Mouse (Mus musculus): ENCODE measurements at regions not wholly inside any gene's neighbourhood (a gene's known extent, or its start where the extent isn't known, plus 50 kb on each side); places are given as distances from the start of the nearest gene placed in this dataset.

DNA sequence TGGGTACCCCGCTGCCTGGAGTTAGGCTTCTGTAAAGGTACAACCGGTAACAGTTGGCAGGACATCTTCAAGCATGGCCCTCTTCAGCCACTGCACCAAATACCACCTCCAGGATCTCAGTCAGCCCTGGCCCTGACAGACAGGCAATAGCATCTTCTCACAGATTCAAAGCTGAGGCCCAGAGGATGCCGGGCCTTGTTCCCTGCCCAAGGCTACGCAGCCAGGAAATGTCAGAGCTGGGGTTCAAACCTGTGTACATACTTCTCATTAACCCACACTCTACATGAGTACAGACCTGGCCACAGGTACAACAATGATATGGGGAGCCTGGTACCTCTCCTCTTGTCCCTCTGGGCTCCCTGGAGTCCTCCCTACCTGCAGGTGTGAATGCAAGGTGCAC is 497.3 kb downstream of the Med13l start:
- DNase-seq (ENCODE audit: low spot score in 2 of 2): no peak

DNA sequence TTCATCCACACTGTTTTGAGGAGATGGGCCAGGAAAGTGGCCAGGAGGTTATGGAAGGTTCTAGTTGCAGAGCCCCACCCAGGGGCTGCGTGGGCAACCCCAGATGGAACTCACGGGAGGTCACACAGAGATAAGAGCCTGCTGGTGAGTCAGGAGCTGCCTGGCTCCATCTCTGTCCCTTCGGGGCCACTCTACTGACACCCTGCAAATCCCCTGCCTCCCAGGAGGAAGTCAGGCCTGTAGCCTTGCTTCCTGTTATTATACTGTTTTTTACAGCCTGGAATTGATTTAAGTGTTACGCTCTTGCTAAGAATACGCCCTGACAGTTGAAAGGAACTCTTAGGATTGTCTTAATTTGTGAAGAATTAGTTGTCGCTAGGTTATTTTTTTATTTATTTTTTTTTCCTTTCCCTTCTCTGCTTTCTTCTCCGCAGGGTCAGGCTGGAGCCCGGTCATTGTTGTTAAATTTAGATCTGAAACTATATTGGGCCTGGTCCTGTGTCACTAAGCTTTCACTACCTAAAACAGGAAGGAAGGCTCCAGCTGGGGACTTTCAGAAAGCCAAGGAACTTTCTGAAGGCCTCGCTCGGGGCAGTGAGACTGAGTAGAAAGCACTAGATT is 497.9 kb downstream of the Med13l start:
- DNase-seq (ENCODE audit: low spot score in 2 of 2): no peak

DNA sequence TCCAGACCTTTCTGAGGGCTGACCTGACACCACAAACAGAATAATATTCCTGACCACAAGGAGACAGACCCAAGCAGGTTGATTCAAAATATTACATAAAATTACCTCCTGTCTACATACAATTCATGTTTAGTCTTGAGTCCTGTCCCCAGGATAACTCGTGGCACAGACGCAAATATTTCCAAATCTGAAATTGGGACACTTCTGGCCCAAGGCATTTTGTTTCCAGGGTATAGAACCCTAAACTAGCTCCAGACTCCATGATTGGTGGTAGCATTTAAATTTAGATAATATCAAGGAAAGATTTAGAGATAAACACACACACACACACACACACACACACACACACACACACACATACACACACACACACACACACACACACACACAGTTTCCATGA is 498.7 kb downstream of the Med13l start:
- DNase-seq (ENCODE audit: low spot score in 2 of 2): no peak

DNA sequence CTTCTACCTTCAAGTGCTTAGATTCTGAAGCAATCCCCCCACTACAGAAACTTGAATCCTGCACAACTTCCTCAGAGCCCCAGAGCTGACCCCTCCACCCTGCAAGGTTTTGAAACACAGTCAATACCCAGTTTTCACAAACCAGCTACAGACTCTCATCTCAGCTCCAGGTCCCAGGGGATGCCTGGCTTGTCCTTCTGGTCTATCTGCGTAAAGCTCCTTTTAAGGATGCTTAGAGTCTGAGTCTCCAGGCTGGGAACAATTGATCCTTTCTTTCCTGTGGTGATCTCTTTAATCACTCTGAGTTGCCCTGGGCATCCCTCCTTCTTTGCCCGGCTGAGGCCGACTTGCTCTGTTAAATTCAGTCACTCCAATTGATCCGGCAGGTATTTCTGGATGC is 500.4 kb downstream of the Med13l start:
- DNase-seq (ENCODE audit: low spot score in 2 of 2): no peak

DNA sequence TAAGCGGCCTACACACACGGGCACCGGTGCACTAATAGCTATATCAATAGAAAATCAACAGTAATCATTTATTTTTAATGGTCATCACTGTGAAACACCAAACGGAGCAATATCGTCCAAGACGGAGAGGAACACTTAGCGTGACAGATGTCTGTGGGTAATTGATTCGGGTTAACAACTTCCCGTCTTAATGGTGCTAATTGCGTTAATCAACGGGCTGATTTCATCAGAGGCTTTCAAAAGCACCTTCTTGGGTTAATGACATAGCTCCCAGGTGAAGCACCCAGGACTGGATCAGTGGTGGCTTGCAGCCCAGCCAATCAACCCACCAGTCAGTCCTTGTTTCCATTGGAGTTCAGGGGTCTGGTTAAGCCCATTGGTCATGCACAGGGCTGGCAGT is 502.0 kb downstream of the Med13l start:
- DNase-seq (ENCODE audit: low spot score in 2 of 2): no peak

DNA sequence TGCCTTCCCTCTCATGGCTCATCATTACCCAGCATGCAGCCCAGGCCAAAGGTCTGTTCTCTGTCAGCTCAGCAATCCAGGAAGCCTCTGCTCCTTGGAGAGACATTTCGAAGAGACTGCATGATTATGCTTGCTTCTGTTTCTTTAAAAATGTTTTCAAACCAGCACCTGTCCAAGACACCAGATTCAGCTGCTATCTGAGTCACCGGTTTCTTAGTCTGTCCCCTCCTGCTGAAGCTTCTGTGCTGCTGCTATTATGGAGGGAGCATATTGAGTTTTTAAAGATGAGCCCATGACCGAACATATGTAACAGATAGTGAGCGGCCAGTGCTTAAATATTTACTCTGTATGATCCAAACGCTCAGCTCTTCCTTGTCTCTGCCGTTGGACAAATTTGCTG is 506.2 kb downstream of the Med13l start:
- DNase-seq (ENCODE audit: low spot score in 2 of 2): peak; percentile 18 to 27

DNA sequence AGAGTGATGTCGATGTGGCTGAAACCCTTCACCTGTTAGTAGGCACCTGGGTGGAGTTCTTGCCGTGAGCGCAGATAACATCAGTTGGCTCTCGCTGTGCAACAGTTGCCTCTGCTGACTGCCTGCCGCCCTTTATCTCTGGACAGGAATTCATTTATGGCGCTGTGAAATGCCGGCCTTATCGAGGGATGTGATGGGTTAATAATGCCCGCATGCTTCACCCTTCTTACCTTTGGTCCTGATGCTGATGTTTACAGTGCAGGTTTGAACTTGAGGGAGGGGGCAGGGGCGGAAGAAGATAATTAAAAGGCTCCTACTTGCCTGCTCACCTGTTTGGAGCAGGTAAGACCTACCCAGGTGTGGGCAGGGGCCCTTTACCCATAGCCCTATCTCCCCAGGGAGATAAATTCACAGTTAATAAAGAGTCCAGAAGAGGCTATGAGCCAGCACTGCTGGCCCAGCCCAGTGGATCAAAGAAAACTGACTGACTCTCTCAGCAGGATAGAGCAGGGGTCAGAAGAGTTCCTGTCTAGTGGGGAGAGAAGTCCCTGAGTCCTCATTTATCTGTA is 509.4 kb downstream of the Med13l start:
- DNase-seq (ENCODE audit: low spot score in 2 of 2): no peak

DNA sequence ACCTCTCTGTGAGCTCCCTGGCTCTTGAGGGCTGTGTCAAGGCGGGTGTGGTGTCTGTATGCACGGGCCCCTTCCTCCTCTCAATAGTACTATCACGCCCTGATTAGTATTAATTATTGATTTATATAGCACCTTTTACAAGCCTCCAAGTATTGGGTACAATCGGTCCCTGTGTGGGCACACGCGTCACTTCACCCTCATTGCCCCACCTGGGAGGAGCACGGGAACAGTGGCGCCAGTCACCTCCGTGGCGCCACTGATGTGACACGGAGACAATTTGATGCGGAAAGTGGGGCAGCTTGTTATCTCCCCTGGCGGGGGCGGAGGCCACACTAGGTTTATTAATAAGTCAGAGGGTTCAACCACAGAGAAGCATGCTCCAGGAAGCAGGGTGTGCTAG is 512.2 kb downstream of the Med13l start:
- no peak for DNase-seq (ENCODE audit: low spot score in 2 of 2)

DNA sequence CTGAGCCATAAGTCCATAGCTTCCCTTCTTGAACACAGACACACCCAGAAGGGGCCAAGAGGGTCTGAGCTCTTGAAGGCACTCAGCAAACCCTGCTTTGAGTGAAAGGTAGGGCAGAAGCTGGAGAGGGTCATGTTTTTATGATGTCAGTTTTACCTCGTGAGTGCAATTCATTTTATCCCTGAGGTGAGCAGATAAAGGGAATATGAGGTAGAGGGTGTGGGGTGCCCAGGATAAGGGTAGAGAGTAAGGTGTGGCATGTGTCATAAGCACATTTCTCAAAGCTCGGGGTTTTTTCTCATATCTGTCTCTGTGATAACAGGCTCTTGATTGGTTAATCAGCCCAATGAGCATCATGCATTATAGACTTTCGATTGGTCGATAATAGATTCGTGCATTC is 520.3 kb downstream of the Med13l start:
- DNase-seq (ENCODE audit: low spot score in 2 of 2): no peak

DNA sequence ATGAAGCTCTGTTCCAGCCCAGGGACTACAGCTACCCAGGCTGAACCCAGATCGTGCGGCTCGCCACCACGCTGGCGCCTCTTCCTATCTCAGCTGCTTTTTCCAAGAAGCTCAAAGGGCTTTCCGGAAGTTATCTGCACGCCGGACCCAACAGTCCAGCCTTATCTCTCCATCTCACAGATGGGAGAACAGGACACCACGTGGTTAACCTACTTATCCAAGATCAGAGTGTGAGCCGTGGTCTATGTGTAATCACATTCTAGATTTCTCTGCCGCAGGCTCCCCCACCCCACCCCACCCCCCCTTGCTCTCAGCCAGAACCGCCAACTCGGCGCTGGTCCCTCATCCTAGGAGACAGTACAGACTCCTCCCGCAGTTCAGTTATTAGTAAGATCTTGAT is 522.4 kb downstream of the Med13l start:
- DNase-seq (ENCODE audit: low spot score in 2 of 2): no peak

DNA sequence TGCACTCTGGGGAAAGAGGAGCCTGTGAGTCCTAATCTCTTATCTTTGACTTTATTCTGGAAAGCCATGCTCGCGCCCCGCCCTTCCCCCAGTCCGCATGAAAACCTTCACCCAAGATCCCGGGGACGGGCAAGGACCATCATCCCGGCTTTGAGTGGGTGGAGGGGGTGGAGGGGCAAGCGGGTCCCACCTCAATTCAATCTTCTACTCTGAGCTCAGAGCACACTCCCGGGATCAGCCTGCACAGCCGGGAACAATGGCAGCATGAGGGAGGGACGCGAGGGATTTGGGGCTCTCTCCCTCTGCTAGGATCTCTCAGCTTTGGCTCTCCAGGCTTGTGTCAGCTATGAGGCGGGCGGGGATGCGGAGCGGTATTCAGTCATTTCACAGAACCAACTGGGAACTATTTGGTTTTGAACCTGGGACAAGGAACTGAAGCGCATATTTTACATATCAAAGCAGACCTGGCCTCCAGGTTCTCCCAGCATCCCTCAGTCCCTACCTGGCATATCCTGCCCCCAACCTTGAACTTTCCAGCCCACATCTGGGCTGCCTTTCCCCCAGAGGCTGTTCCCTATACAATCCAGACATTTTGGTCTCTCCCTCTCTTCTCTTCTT is 537.2 kb downstream of the Med13l start:
- no peak for DNase-seq (ENCODE audit: low spot score in 2 of 2)

DNA sequence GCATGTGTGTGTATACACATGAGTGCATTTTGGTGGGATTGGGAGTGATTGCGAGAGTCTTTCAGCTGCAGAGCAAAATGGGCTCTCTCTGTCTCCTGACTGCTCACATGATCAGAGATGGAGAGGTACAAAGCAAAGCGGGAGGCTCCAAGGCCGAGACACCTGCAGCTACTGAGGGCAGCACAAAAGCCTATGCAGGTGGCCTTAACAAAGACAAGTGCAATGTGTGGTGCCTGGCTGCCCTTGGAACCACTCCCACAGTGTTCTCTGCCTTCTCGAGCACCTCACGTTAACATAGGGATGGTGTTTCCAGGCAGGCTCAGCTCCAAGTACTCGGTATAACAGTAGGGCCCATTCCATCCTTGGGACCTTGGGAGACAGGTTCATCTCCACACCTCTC is 539.3 kb downstream of the Med13l start:
- no peak for DNase-seq (ENCODE audit: low spot score in 2 of 2)

DNA sequence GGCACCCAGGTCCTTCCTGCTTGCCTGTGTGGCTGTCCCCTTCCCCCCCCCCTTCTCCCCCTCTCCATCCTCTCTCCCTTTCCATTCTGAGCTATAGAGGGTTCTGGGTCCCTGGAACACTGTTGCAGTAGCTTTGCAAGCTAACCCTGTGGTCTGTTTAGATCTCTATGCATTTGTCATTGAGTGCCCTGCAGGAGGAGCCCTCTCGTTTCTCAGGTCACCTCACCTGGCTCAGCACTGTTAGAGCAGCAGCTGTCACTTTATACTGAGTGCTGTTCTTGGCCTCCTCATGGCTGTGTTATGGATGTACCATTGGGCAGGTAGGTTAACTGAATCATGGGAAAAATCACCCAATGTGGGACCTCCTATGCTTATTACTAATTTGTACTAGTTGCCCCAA is 543.0 kb downstream of the Med13l start:
- DNase-seq (ENCODE audit: low spot score in 2 of 2): no peak

DNA sequence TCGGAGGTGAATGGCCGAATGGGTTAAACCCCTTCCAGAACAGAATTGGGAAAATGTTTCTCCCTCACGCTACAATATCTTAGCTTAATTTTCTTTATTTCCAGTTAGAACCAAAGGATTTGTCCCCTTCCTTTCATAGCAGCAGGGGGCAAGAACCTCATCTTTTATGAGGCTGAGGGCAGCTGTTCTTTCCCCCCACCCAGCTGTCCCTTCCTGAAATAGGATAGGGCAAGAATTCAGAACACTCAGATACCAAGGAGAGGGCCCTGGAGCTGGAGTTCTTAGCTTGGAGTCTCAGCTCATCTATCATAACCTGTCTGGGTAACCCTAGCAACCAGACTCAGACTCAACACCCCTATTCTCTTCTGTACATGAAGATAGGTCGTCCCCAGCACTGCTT is 547.4 kb downstream of the Med13l start:
- DNase-seq (ENCODE audit: low spot score in 2 of 2): no peak

DNA sequence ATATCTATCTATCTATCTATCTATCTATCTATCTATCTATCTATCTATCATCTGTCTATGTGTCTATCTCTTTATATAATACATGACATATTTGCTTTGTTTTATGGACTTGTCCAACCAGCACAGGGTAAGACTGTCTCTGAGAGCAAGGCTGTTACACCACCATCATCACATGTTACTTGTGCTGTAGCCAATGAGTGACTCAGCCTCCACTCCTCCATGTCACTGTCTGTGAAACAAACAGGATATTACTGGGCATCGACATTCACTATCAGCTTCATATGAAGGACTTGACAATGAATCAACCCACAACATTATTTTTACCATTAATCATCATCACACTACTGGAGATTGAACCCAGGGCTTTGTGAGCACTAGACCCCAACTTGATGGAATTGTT is 549.0 kb downstream of the Med13l start:
- no peak for DNase-seq (ENCODE audit: low spot score in 2 of 2)

DNA sequence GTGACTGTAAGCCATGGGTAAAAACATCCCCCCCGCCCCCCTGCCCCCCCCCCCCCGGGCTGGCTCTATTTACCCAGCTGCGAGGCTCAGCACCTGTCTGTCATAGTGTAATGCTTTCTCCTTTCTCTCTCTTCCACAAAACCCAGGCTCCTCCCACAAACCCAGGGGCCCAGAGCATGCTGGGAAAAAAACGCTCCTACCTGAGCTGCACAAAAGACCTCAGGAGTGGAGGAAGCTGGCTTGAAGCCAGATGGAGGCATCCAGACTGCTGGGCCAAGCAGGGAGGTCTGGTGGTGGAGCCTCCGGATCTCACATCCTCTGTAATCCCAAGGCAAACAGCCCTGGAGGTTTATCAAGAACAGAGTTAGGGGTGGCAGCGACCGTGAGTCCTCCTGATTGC is 553.6 kb downstream of the Med13l start:
- DNase-seq (ENCODE audit: low spot score in 2 of 2): no peak

DNA sequence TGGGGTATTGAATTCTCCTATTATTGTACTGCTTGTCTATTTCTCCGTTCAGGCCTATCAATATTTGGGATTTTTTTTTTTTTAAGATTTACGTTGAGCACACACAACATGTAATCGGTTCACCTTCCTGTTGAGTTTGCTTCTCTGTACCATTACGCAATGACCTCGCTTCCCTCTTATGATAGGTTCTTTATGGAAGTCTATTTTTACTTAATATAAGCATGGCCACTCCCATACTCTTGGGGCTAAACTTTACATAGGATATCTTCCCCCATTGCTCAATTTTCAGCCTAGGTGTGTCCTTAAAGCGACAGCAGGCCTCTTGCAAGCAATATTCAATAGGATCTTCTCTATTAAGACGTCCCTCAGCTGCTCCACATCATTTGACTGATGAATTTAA is 544.7 kb upstream of the Tbx3 start:
- DNase-seq (ENCODE audit: low spot score in 2 of 2): no peak

DNA sequence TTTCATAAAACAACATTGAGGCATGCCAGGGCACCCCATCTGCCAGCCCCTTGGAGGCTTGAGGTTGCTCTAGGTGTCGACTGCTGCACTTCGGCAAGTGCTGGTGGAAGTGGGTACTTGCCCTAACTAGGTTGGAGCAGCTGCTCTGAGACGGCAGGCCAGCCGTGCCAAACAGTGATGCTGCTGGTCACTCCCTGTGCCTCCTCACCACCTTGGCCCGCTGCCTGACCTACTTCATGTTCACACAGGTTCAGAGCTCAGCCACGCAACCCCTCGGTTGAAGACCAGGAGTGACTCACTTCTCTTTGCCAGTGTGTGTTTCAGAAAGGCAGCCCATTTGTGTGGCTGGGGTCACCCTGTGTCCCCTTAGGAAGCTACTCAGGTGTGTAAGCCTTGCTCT is 540.3 kb upstream of the Tbx3 start:
- DNase-seq (ENCODE audit: low spot score in 2 of 2): no peak

DNA sequence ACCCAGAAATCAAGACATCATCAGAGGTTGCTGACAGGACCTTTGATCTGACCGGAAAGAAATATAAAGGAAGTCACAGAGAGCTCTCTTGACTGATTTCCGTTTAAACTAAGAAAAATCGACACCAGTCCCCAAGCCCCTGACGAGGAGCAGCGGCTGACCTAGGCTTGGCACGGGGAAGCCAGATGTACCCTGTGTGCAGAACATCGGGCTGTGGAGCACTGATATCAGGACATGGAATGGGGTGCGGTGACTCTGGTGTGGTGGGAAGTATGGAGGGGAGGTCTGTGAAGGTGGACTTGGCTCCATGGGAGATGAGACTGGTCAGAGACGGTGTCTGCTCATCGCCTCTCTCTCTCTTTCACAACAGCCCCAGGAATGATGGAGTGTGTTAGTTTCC is 539.0 kb upstream of the Tbx3 start:
- DNase-seq (ENCODE audit: low spot score in 2 of 2): no peak

DNA sequence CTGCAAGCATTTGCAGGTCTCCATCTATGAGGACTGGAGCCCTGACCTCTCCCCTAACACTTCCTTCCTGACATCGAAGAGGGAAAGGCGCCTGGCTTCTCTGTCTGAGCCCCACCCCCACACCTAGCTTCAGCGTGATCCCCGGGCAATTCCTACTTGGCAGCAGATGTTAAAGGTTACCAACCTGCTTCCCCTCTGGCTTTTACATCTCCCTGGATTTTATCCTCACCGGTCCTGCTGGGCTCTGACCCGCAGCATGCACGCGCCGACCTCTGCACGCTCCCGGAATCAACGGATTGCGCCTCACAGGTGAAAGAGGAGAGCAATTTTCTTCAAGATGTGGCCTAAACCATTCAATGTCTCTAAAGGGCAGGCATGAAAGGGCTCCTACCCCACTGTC is 537.1 kb upstream of the Tbx3 start:
- DNase-seq (ENCODE audit: low spot score in 2 of 2): no peak

DNA sequence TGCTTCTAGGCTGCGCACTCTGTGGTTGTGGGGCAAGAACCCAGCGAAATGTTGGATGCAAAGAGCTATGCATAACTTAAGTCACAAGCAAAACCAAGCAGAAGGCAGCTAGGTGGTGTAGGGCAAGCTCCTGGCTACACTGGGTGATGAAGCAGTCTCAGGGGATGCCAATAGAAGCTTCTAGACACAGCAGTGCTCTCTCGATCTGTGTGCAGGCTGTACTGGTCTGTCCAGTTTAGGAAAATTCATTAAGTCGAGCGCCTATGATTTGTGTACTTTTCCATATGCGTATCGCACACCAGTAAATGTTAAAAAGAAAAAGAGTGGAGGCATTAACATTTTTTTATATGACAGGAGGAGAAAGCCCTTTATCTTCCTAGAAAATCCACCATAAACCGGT is 533.6 kb upstream of the Tbx3 start:
- no peak for DNase-seq (ENCODE audit: low spot score in 2 of 2)

DNA sequence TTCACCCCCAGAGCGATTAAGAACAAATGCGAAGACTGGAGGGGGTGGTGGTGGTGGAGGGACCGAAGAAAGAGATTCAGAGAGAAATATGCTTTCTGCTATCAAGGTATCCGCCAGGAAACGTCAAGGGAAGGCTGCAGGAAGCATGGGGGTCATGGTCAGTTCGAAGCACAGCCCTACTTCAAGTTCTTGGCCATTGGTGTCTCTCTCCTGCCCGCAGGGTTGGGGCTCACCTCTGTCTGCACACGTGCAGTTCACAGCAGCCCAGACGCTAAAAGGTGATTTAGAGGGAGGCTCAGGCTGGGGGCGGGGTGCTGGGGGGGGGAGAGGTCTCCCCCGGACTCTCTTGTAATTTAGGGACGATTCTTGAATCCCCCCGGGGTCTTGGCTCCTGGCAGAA is 533.1 kb upstream of the Tbx3 start:
- no peak for DNase-seq (ENCODE audit: low spot score in 2 of 2)

DNA sequence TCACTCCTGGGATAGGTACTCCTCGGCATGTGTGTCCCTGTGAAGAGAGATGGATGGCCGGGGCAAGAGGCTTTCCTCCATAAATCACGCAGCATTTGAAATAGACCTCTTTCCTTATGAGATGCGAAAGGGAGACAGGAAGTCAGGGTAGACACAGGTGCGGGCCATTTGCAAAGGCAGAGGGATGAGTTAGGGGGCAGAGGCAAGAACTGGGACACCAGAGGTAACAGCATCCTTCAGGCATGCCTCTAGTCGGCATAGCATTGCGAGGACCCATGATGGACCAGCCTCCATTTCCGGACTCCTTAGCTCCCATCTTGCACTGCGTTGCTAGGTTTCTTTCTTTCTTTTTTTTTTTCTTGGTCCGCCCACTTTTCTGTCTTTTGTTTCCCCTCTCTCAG is 532.6 kb upstream of the Tbx3 start:
- DNase-seq (ENCODE audit: low spot score in 2 of 2): no peak

DNA sequence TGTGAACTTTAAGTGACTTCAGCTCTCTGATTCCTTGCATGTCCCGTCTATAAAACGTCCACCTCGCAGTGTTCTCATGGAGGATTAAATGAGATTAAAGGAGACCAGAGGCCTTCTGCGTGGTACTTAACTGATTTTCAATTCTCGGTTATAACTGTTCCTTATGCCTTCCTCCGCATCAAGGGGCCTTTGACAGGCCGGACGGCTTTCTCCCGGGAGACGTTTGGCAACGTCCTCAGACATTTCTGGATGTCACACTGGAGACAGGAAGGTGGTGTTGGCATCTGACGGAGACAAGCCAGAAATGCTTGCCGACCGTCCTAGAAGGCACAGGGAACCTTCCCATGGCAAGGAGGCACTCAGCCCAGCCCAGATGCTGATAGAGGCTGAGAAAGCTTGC is 532.2 kb upstream of the Tbx3 start:
- DNase-seq (ENCODE audit: low spot score in 2 of 2): no peak
